Mouse (Mus musculus) stomach, postnatal 0 days (tissue): ENCODE results near the gene Jmjd7.
A peak's percentile ranks its signal among the peaks of the same experiment; 100 is the strongest.

Experiments used
- CTCF ChIP-seq: IDR thresholded peaks from 2 replicates; pipeline ENCODE4 v1.5.1; 2016; ENCODE audit warnings: antibody characterized with exemption, low read depth, mild to moderate bottlenecking, moderate library complexity
- EP300 ChIP-seq: optimal IDR thresholded peaks from 2 replicates; pipeline ENCODE3; 2016; ENCODE audit warnings: antibody characterized with exemption

DNA sequence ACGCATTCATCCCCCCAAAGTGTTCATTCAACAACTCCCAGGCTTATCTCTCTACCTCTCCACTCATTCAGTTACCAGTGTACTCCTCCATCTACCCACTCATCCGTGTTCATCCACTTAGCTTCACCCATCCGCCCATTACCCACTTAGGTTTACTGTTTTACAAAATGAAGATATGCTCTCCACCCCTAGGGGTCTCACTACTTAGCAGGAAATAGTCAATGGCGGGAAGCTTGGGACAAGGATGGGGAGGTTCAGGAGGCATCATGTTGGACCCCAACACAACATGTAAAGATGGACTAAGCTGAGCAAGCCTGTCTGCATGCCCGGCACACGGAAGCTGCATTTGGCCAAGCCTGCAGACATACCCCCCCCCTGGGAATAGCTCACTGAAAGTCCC, 37.4 kb downstream of the Jmjd7 start:
- peak; percentile 52 for TF ChIP-seq CTCF
- TF ChIP-seq EP300 = no peak
